Mouse (Mus musculus) hindbrain, postnatal 0 days (tissue): Measurements from ENCODE around the gene Atg10. TPM values are rescaled to one million over a fixed set of nuclear protein-coding genes. Genes with fewer than 3 reads are reported as not detected.
A peak's percentile ranks its signal among the peaks of the same experiment; 100 is the strongest.

Source experiments
- ATAC-seq: fragments of 200-750 bp; cut with Nextera tagmentation; 2 replicates; pipeline ENCODE4 v1.8.0; 2017; ENCODE audit warnings: mild to moderate bottlenecking, moderate TSS enrichment, moderate library complexity
- DNase-seq: peaks from one replicate; pipeline ENCODE4 v3.0.0-alpha.2; 2015; ENCODE audit warnings: low spot score
- H3K27ac ChIP-seq: fragments of 300-500 bp; sonication (generic); 2 replicates; pipeline ENCODE4 v1.5.1; 2014; ENCODE audit warnings: mild to moderate bottlenecking
- H3K27me3 ChIP-seq: fragments of 300-500 bp; sonication (generic); 2 replicates; pipeline ENCODE4 v1.6.1; 2014; ENCODE audit warnings: low read length, mixed read lengths; ENCODE audit not compliant: insufficient read depth
- H3K36me3 ChIP-seq: fragments of 300-500 bp; sonication (generic); 2 replicates; pipeline ENCODE4 v1.6.1; 2014; ENCODE audit warnings: low read length, mixed read lengths; ENCODE audit not compliant: insufficient read depth
- H3K4me1 ChIP-seq: fragments of 300-500 bp; sonication (generic); 2 replicates; pipeline ENCODE4 v1.6.1; 2014; ENCODE audit warnings: antibody characterized with exemption, low read length, mixed read lengths; ENCODE audit not compliant: insufficient read depth
- H3K4me2 ChIP-seq: fragments of 300-500 bp; sonication (generic); 2 replicates; pipeline ENCODE4 v1.6.1; 2014; ENCODE audit warnings: low read depth, mild to moderate bottlenecking, low read length, moderate library complexity, mixed read lengths
- H3K4me3 ChIP-seq: fragments of 300-500 bp; sonication (generic); 2 replicates; pipeline ENCODE4 v1.5.1; 2014; ENCODE audit warnings: low read length
- H3K9ac ChIP-seq: fragments of 300-500 bp; sonication (generic); replicated peaks from 2 replicates; pipeline ENCODE4 v1.6.1; 2014; ENCODE audit warnings: mild to moderate bottlenecking, low read length, moderate library complexity, mixed read lengths
- H3K9me3 ChIP-seq: fragments of 300-500 bp; sonication (generic); 2 replicates; pipeline ENCODE4 v1.6.1; 2016; ENCODE audit warnings: low read length, mixed read lengths
- CTCF ChIP-seq: IDR thresholded peaks from 2 replicates; pipeline ENCODE4 v1.5.1; 2016; ENCODE audit warnings: antibody characterized with exemption, control low read depth, low read depth
- WGBS: fragments of 180-500 bp; shearing (Covaris S2); extraction: QIAGEN DNeasy Blood & Tissue Kit; methylation state at CpG from one replicate; pipeline ENCODE4 v1.1.7; 2014; 5-methylcytosine and 5-hydroxymethylcytosine counted together
- polyA plus RNA-seq: library from polyadenylated mRNA; unstranded; fragments of >200 nt; fragmentation: Nextera tagmentation; extraction: Ambion mirVana; gene quantifications from 2 replicates; pipeline ENCODE4 v1.2.1, GENCODE M21; 2015
- total RNA-seq: library from RNA; depleted of rRNA; stranded (reverse); fragments of >200 nt; gene quantifications from 2 replicates; pipeline ENCODE4 v1.2.3, GENCODE M21; 2014; rRNA removed

Gene Atg10
- total and polyA plus RNA-seq, 2 experiments from 2014 or later: 5.2 to 13.9 TPM

DNA sequence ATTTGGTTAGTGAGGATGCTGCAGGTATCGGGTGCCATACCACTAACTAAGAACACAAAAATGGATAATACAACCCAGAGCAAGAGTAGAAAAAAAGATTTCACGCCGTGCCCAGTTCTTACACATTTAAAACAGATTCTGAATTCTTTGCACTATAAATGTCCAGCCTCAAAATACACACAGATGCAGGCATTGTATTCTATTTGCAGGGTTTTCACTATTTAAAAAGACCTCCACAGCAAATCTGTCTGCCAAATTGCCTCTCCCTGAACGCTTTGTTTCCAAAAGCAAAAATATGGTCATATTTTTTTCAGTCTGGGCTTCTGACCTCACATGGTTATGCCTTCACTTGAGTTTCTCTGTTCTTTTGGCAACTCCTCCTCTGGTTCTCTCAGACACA, 328.9 kb downstream of the Atg10 start:
- DNase-seq (no peak), ATAC-seq (no peak)
- no peak overlapping the region for H3K9ac ChIP-seq
- H3K27ac ChIP-seq: no peak overlapping the region
- no peak for TF ChIP-seq CTCF
- H3K4me3 ChIP-seq: no peak overlapping the region
- 78% methylated on average over 4 of the region's 4 CpGs for WGBS
- H3K4me2 ChIP-seq: no peak overlapping the region
- no peaks in the 10 kb centered on the region for H3K36me3 ChIP-seq
- no peaks in the 10 kb centered on the region for H3K9me3 ChIP-seq
- no peaks in the 10 kb centered on the region for H3K4me1 ChIP-seq
- H3K27me3 ChIP-seq: no peaks in the 10 kb centered on the region

DNA sequence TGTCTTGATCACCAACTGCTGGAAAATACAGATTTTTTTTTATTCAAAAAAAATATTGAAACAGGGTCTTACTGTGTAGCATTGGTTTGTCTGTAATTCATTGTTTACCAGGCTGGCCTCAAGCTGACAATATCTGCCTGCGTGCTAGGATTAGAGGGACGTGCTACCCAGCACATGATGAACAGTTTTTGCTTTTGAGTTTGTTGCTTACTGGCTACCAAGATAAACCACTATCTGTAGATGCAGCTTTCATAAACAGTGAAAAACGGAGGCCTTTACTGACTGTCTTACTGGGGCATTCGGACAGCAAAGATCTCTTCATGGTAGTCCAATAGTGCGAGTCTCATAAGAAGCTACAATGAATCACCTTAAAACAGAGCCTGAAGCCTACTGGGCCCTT, 333.7 kb downstream of the Atg10 start:
- ATAC-seq (no peak), DNase-seq (no peak)
- no peak overlapping the region for H3K4me2 ChIP-seq
- no peaks in the 10 kb centered on the region for H3K36me3 ChIP-seq
- no peaks in the 10 kb centered on the region for H3K9me3 ChIP-seq
- no peaks in the 10 kb centered on the region for H3K4me1 ChIP-seq
- no peaks in the 10 kb centered on the region for H3K27me3 ChIP-seq
- no peak overlapping the region for H3K9ac ChIP-seq
- H3K27ac ChIP-seq: no peak overlapping the region
- no peak for TF ChIP-seq CTCF
- H3K4me3 ChIP-seq: no peak overlapping the region
- 91% methylated on average over 5 of the region's 5 CpGs for WGBS

DNA sequence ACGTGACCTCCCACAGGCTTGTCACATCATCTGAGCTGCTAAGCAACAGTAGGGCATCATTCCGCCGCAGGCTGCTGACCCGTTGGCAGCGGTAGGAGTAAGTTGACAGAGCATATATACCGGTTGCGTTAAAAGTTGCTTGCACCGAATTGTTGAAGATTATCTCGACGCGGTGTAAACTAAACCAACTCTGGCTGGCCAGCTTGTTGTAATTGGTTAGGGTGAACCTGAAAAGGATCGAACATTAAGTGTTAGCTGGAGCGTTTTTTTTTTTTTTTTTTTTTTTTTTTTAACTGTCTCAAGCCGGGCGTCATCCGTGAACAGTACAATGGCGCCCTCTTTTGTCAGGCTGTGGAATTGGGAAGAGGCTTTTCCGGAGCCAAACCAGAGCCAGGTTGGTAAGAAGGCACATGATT, 337.2 kb downstream of the Atg10 start:
- no peak overlapping the region for H3K27ac ChIP-seq
- peak overlapping the region; percentile 34 for H3K4me3 ChIP-seq
- peak; percentile 80 for TF ChIP-seq CTCF
- no peaks in the 10 kb centered on the region for H3K36me3 ChIP-seq
- no peaks in the 10 kb centered on the region for H3K9me3 ChIP-seq
- WGBS: 1% methylated on average over 18 of the region's 18 CpGs
- H3K4me2 ChIP-seq: peak overlapping the region; percentile 80
- DNase-seq (peak; percentile 90), ATAC-seq (peak; percentile 85)
- no peaks in the 10 kb centered on the region for H3K27me3 ChIP-seq
- H3K4me1 ChIP-seq: no peaks in the 10 kb centered on the region
- H3K9ac ChIP-seq: no peak overlapping the region

DNA sequence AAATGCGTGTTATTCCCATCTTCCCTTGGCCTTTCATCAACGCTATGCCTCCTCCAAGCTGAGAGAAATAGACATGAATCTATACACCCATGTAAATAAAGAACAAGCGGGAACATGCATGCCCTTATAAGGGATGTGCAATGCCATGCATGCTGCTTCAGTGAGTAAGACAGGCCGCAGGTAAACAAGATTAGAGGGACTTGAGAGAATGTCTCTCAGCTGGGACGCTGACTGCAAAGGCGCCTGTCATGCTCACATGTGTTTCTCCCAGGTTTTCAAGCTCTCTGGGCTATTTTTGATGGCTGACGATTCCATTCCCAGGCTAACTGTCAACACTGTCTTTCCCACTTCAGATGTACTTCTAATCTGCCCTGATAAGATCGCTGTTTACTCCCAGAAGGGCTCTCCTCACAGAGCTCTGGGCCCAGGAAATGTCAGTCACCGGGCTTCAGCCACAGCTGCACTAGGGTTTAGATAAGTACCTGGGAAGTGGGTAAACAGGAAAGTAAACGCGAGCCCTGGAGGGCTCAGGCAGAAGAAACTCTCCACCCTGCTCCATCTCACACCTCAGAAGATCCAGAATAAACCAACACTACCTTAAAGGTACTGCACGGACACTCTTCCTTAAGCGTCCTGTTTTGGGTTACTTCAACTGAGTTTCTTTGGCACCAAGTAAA, 337.8 kb downstream of the Atg10 start:
- 56% methylated on average over 13 of the region's 13 CpGs for WGBS
- no peaks in the 10 kb centered on the region for H3K4me1 ChIP-seq
- H3K36me3 ChIP-seq: no peaks in the 10 kb centered on the region
- H3K27me3 ChIP-seq: no peaks in the 10 kb centered on the region
- ATAC-seq: no peak; the same call in 1 of the 2 replicates
- H3K9ac ChIP-seq: no peak overlapping the region
- no peak for DNase-seq
- H3K9me3 ChIP-seq: no peaks in the 10 kb centered on the region
- no peak overlapping the region for H3K27ac ChIP-seq
- TF ChIP-seq CTCF: no peak
- peak overlapping the region; percentile 80 for H3K4me2 ChIP-seq
- peak overlapping the region; percentile 34 for H3K4me3 ChIP-seq

Other genes starting within 250 kb of the Atg10 start
- 105 and 123 TPM in 2 replicates for gene Ssbp2, start 236.3 kb upstream of the Atg10 start, total RNA-seq
- 132 and 140 TPM in 2 replicates for gene Ssbp2, start 236.3 kb upstream of the Atg10 start, polyA plus RNA-seq